Mouse (Mus musculus) left cerebral cortex, adult 2 months (tissue): ENCODE results near the gene Spocd1. TPM values are rescaled to one million over a fixed set of nuclear protein-coding genes. Genes with fewer than 3 reads are reported as not detected.
A peak's percentile ranks its signal among the peaks of the same experiment; 100 is the strongest.

Experiments used
- DNase-seq, 2 experiments: peaks; one replicate each; pipeline ENCODE4 v3.0.0; 2021 to 2022; ENCODE audit warnings: low spot score in 2 of 2, mixed read lengths in 1 of 2; ENCODE audit errors: extremely low spot score in 1 of 2
- H3K27ac ChIP-seq: fragments of 200-600 bp; 2 replicates; pipeline ENCODE4 v1.8.1; 2022
- H3K4me3 ChIP-seq: fragments of 200-600 bp; 2 replicates; pipeline ENCODE4 v1.8.1; 2022
- CTCF ChIP-seq: fragments of 200-600 bp; IDR thresholded peaks from 2 replicates; pipeline ENCODE4 v1.8.1; 2022; ENCODE audit warnings: antibody characterized with exemption, mild to moderate bottlenecking, moderate library complexity
- intact Hi-C: fragments of 180-260 bp; cut with DNase I; formaldehyde crosslinking; loops from one replicate; pipeline ENCODE4 v1.15.1; 2025
- total RNA-seq, 2 experiments: library from RNA; stranded (reverse); gene quantifications; 2 replicates each; pipeline ENCODE4 v1.2.3; 2021

Spocd1 gene
- total RNA-seq, 2 experiments from 2014 or later = 0.40 to 0.57 TPM

- DNase-seq = no peak
- no peak overlapping the region for H3K27ac ChIP-seq
- intact Hi-C loops = no loop called here
- TF ChIP-seq CTCF = no peak
- H3K4me3 ChIP-seq = no peak overlapping the region
These were observed 7.8 kb upstream of the Spocd1 start for GRCm38 (mm10) chr4:129921314-129921587.

- DNase-seq = no peak
- Histone ChIP-seq H3K27ac (no peak overlapping the region), H3K4me3 (no peak overlapping the region)
- TF ChIP-seq CTCF = no peak
- intact Hi-C loops = no loop called here
These were observed 4.9 kb upstream of the Spocd1 start for GRCm38 (mm10) chr4:129924143-129924542.

- intact Hi-C loops = loop anchor here (5.0 kb wide), 1 partner anchor 42 kb away; no protein-coding TSS in a partner anchor
- no peak for DNase-seq
- no peak overlapping the region for H3K4me3 ChIP-seq
- no peak overlapping the region for H3K27ac ChIP-seq
- TF ChIP-seq CTCF = no peak
These were observed 4.4 kb upstream of the Spocd1 start for GRCm38 (mm10) chr4:129924694-129925093.

GRCm38 (mm10) chr4:129926544-129926943 is 2.5 kb upstream of the Spocd1 start:
- no peak for TF ChIP-seq CTCF
- intact Hi-C loops = loop anchor here (5.0 kb wide), 1 partner anchor 44 kb away; no protein-coding TSS in a partner anchor
- no peak overlapping the region for H3K27ac ChIP-seq
- no peak for DNase-seq
- H3K4me3 ChIP-seq = no peak overlapping the region

GRCm38 (mm10) chr4:129927091-129927490 is 2.0 kb upstream of the Spocd1 start:
- no peak for TF ChIP-seq CTCF
- intact Hi-C loops = loop anchor here (5.0 kb wide), 1 partner anchor 45 kb away; no protein-coding TSS in a partner anchor
- Histone ChIP-seq H3K4me3 (no peak overlapping the region), H3K27ac (no peak overlapping the region)
- DNase-seq = no peak

- DNase-seq = peak; percentile 77 to 86
- TF ChIP-seq CTCF = peak; percentile 99
- intact Hi-C loops = loop anchor here (1.0 to 5.0 kb wide), 3 partner anchors 46 to 227 kb away; no protein-coding TSS in a partner anchor
- Histone ChIP-seq H3K27ac (no peak overlapping the region), H3K4me3 (peak overlapping the region; percentile 3; the same call in 1 of the 2 replicates)
These were observed 811 bp upstream of the Spocd1 start for GRCm38 (mm10) chr4:129928124-129928751.

GRCm38 (mm10) chr4:129933696-129934095 is 4.6 kb downstream of the Spocd1 start:
- no peak for TF ChIP-seq CTCF
- DNase-seq = peak; percentile 31 to 33
- Histone ChIP-seq H3K27ac (peak overlapping the region; percentile 81), H3K4me3 (peak overlapping the region; percentile 24)
- intact Hi-C loops = no loop called here

GRCm38 (mm10) chr4:129934177-129934855 is 5.3 kb downstream of the Spocd1 start:
- peak; percentile 55 to 74 for DNase-seq
- peak overlapping the region; percentile 81 for H3K27ac ChIP-seq
- intact Hi-C loops = no loop called here
- no peak for TF ChIP-seq CTCF
- peak overlapping the region; percentile 24 for H3K4me3 ChIP-seq

- H3K27ac ChIP-seq = no peak overlapping the region
- intact Hi-C loops = no loop called here
- DNase-seq = no peak
- no peak for TF ChIP-seq CTCF
- no peak overlapping the region for H3K4me3 ChIP-seq
These were observed 22.3 kb downstream of the Spocd1 start for GRCm38 (mm10) chr4:129951359-129951821.

GRCm38 (mm10) chr4:129952241-129952810 is 23.3 kb downstream of the Spocd1 start:
- TF ChIP-seq CTCF = no peak
- intact Hi-C loops = no loop called here
- H3K4me3 ChIP-seq = no peak overlapping the region
- H3K27ac ChIP-seq = no peak overlapping the region
- DNase-seq = no peak

GRCm38 (mm10) chr4:129954527-129954926 is 25.5 kb downstream of the Spocd1 start:
- no peak for DNase-seq
- TF ChIP-seq CTCF = no peak
- intact Hi-C loops = no loop called here
- no peak overlapping the region for H3K27ac ChIP-seq
- H3K4me3 ChIP-seq = no peak overlapping the region
